In genomic region chr16:17768834-17769233, GRCm38 (mm10) we compare ENCODE assay signal across 9 mouse cellular contexts. TPM values are rescaled to one million over a fixed set of nuclear protein-coding genes. Genes with fewer than 3 reads are reported as not detected.
DNase-seq lines count a peak whose midpoint lies in the region; ATAC-seq and TF ChIP-seq lines count a peak whose summit lies in the region.
"Had no signal": no experiment of that assay in that cellular context is flagged by ENCODE, and none has a peak within 500 bp of the region (broad histone marks: within the 10 kb centered on the region; RNA-seq: fewer than 3 reads in every experiment).

No protein-coding gene starts in this region.

- 0 out of 2 replicates have a peak, but pooled peaks have one; percentile 21 for ATAC-seq in heart, embryonic 14.5 days (ENCODE audit: insufficient number of reproducible peaks, insufficient read depth, low FRiP score, low read depth)
- no peak for ATAC-seq in midbrain, embryonic 14.5 days (ENCODE audit: low FRiP score, low TSS enrichment)

- TF ChIP-seq POLR2A in kidney, adult 2 months (IDR thresholded peaks at IDR 0.05; ENCODE audit: low read depth, low read length) = no peak

- no peaks in the 10 kb centered on the region for H3K4me1 ChIP-seq in kidney, adult 2 months (ENCODE audit: control insufficient read depth, insufficient read depth, low read length)
- H3K4me1 ChIP-seq in heart, embryonic 14.5 days (ENCODE audit: control insufficient read depth in 2 of 2, insufficient read depth in 2 of 2, low read length in 2 of 2) = peaks cover 2 to 14% of the 10 kb centered on the region in 2 experiments; a peak in 2 of 4 replicates
- no peaks in the 10 kb centered on the region for H3K4me1 ChIP-seq in midbrain, embryonic 14.5 days (ENCODE audit: control insufficient read depth, insufficient read depth, low read length)

- H3K9me3 ChIP-seq in heart, embryonic 14.5 days (ENCODE audit: control insufficient read depth, low read length) = no peaks in the 10 kb centered on the region
- H3K9me3 ChIP-seq in midbrain, embryonic 14.5 days (ENCODE audit: control insufficient read depth, low read length) = no peaks in the 10 kb centered on the region

- no peak overlapping the region for H3K27ac ChIP-seq in kidney, adult 2 months (ENCODE audit: insufficient read depth, low read depth, low read length)
- H3K27ac ChIP-seq in heart, embryonic 14.5 days (replicated peaks in 1 of 2; ENCODE audit: control insufficient read depth in 1 of 2, insufficient read depth in 1 of 2, low read depth in 2 of 2, low read length in 2 of 2) = peak overlapping the region; percentile 2 to 50; a peak in 3 of 4 replicates
- H3K27ac ChIP-seq in midbrain, embryonic 14.5 days (replicated peaks; ENCODE audit: low read depth, low read length) = no peak overlapping the region

- H3K36me3 ChIP-seq in kidney, adult 2 months (ENCODE audit: control insufficient read depth, insufficient read depth, low read length) = peaks cover 2% of the 10 kb centered on the region; the same call in 1 of the 2 replicates
- H3K36me3 ChIP-seq in heart, embryonic 14.5 days (ENCODE audit: control insufficient read depth, insufficient read depth, low read length) = peaks cover 70% of the 10 kb centered on the region
- H3K36me3 ChIP-seq in midbrain, embryonic 14.5 days (ENCODE audit: control insufficient read depth, insufficient read depth, low read length) = peaks cover 74% of the 10 kb centered on the region

- DNase-seq in kidney, adult 2 months = peak; percentile 12
- DNase-seq in kidney, adult 9 months = no peak
- peak; percentile 68 for DNase-seq in c-Kit-negative CD71-positive TER-119-positive erythroid progenitor cells, embryonic 14.5 days (ENCODE audit: low read depth, low spot score)
- peak; percentile 9 to 14 for DNase-seq in right cerebral cortex, adult 2 months (ENCODE audit: low spot score in 2 of 2)
- no peak for DNase-seq in ovary, postnatal 14 days (ENCODE audit: low spot score)
- no peak for DNase-seq in thymus, adult 18-20 months
- no peak for DNase-seq in midbrain, embryonic 14.5 days
- DNase-seq: kidney, adult 8-10 months had no signal

- H3K27me3 ChIP-seq in kidney, adult 2 months (replicated peaks; ENCODE audit: control insufficient read depth, insufficient read depth, low read length) = no peaks in the 10 kb centered on the region
- H3K27me3 ChIP-seq in heart, embryonic 14.5 days (ENCODE audit: control insufficient read depth, insufficient read depth, low read length) = no peaks in the 10 kb centered on the region
- no peaks in the 10 kb centered on the region for H3K27me3 ChIP-seq in midbrain, embryonic 14.5 days (ENCODE audit: control insufficient read depth, insufficient read depth, low read length)

- no peak for TF ChIP-seq CTCF in kidney, adult 2 months (conservative IDR thresholded peaks at IDR 0.05; ENCODE audit: insufficient read depth, insufficient read length, low read depth, low read length)

- WGBS in kidney, adult 2 months = 64% methylated on average over 7 of the region's 7 CpGs
- 36% methylated on average over 7 of the region's 7 CpGs for WGBS in heart, embryonic 14.5 days
- 89% methylated on average over 7 of the region's 7 CpGs for WGBS in midbrain, embryonic 14.5 days

- no peak overlapping the region for H3K4me2 ChIP-seq in heart, embryonic 14.5 days (ENCODE audit: low read length)
- H3K4me2 ChIP-seq in midbrain, embryonic 14.5 days (ENCODE audit: low read length) = no peak overlapping the region

- no peak overlapping the region for H3K4me3 ChIP-seq in kidney, adult 2 months (ENCODE audit: insufficient read depth, low read depth, low read length)
- H3K4me3 ChIP-seq in heart, embryonic 14.5 days (ENCODE audit: control insufficient read depth in 1 of 2, insufficient read depth in 1 of 2, low read depth in 1 of 2, low read length in 2 of 2) = no peak overlapping the region
- no peak overlapping the region for H3K4me3 ChIP-seq in midbrain, embryonic 14.5 days (replicated peaks; ENCODE audit: low read depth, low read length)

- H3K9ac ChIP-seq in heart, embryonic 14.5 days (ENCODE audit: low read length) = no peak overlapping the region
- no peak overlapping the region for H3K9ac ChIP-seq in midbrain, embryonic 14.5 days (replicated peaks; ENCODE audit: low read length)

RNA-seq across cellular contexts. Expression of gene Klhl22, which starts 9.4 kb away (rescaled TPM):
- polyA plus RNA-seq in kidney, adult 2 months (2012; rRNA removed) = 50.9 and 69.4 TPM in 2 replicates
- polyA plus RNA-seq in heart, embryonic 14.5 days (2014; fragmentation: Nextera tagmentation; extraction: Ambion mirVana) = 42.0 and 43.6 TPM in 2 replicates
- 75.5 and 75.6 TPM in 2 replicates for polyA plus RNA-seq in midbrain, embryonic 14.5 days (2014; fragmentation: Nextera tagmentation; extraction: Ambion mirVana)

RNA-seq across cellular contexts. Expression of gene Scarf2, which starts 28.2 kb away (rescaled TPM):
- polyA plus RNA-seq in kidney, adult 2 months (2012; rRNA removed) = 26.8 and 38.2 TPM in 2 replicates
- 7.9 and 11.1 TPM in 2 replicates for polyA plus RNA-seq in heart, embryonic 14.5 days (2014; fragmentation: Nextera tagmentation; extraction: Ambion mirVana)
- polyA plus RNA-seq in midbrain, embryonic 14.5 days (2014; fragmentation: Nextera tagmentation; extraction: Ambion mirVana) = 0.55 and 1.0 TPM in 2 replicates

RNA-seq across cellular contexts. Expression of gene Med15, which starts 36.1 kb away (rescaled TPM):
- 48.6 and 54.3 TPM in 2 replicates for polyA plus RNA-seq in kidney, adult 2 months (2012; rRNA removed)
- 26.8 and 31.6 TPM in 2 replicates for polyA plus RNA-seq in heart, embryonic 14.5 days (2014; fragmentation: Nextera tagmentation; extraction: Ambion mirVana)
- polyA plus RNA-seq in midbrain, embryonic 14.5 days (2014; fragmentation: Nextera tagmentation; extraction: Ambion mirVana) = 37.2 and 39.8 TPM in 2 replicates

Comparison
In these comparisons a context has a peak if more than half of its experiments do, and no peak if none do; other contexts are left out.
1. DNase-seq: peak in kidney, adult 2 months (single experiment), c-Kit-negative CD71-positive TER-119-positive erythroid progenitor cells, embryonic 14.5 days (single experiment) and right cerebral cortex, adult 2 months (2 of 2); none in kidney, adult 9 months (single experiment), ovary, postnatal 14 days (single experiment), thymus, adult 18-20 months (0 of 2) and midbrain, embryonic 14.5 days (single experiment).
2. H3K27ac ChIP-seq: peak in heart, embryonic 14.5 days (2 of 2); none in kidney, adult 2 months (single experiment) and midbrain, embryonic 14.5 days (single experiment).